Mouse (Mus musculus) C2C12 (cell line): ENCODE measurements around the gene Gbx2. TPM values are rescaled to one million over a fixed set of nuclear protein-coding genes. Genes with fewer than 3 reads are reported as not detected.

Experiments
- H3K27me3 ChIP-seq: one replicate; pipeline ENCODE4 v1.6.1; 2011; ENCODE audit not compliant: control insufficient read depth, insufficient read depth, insufficient read length
- H3K36me3 ChIP-seq: one replicate; pipeline ENCODE4 v1.6.1; 2011; ENCODE audit not compliant: control insufficient read depth, insufficient read depth
- H3K4me3 ChIP-seq: one replicate; pipeline ENCODE4 v1.5.1; 2011; ENCODE audit warnings: mild to moderate bottlenecking, control low read depth; ENCODE audit not compliant: poor library complexity, insufficient read depth, severe bottlenecking
- H3K79me2 ChIP-seq: one replicate; pipeline ENCODE4 v1.6.1; 2011; ENCODE audit not compliant: control insufficient read depth, insufficient read depth
- H3K79me3 ChIP-seq: one replicate; pipeline ENCODE4 v1.6.1; 2011; ENCODE audit warnings: low read depth, control low read depth
- H3ac ChIP-seq: one replicate; pipeline ENCODE3; 2011; ENCODE audit warnings: low read depth; ENCODE audit not compliant: control insufficient read depth, insufficient read length
- CEBPB ChIP-seq: IDR thresholded peaks from one replicate; pipeline ENCODE4 v1.6.1; 2011; ENCODE audit warnings: low read depth, mild to moderate bottlenecking, control low read depth, moderate library complexity
- CTCF ChIP-seq: IDR thresholded peaks from one replicate; pipeline ENCODE4 v1.5.1; 2011; ENCODE audit not compliant: control insufficient read depth, insufficient read depth, insufficient read length
- FOSL1 ChIP-seq: IDR thresholded peaks from one replicate; pipeline ENCODE4 v1.8.0; 2011; ENCODE audit warnings: mild to moderate bottlenecking, low read length; ENCODE audit not compliant: poor library complexity, insufficient read depth, severe bottlenecking
- MAX ChIP-seq: IDR thresholded peaks from one replicate; pipeline ENCODE4 v1.6.1; 2011; ENCODE audit warnings: mild to moderate bottlenecking, control low read depth
- MYOD1 ChIP-seq: IDR thresholded peaks from one replicate; pipeline ENCODE4 v1.6.1; 2011; ENCODE audit warnings: low read depth; ENCODE audit not compliant: control insufficient read depth, insufficient read length
- MYOG ChIP-seq: IDR thresholded peaks from one replicate; pipeline ENCODE4 v1.6.1; 2011; ENCODE audit not compliant: control insufficient read depth, insufficient read length; ENCODE audit errors: extremely low read depth
- USF1 ChIP-seq: IDR thresholded peaks from one replicate; pipeline ENCODE4 v1.6.1; 2011; ENCODE audit warnings: low read depth, mild to moderate bottlenecking, control low read depth, moderate library complexity
- long read RNA-seq, 2 experiments: library from polyadenylated mRNA; unstranded; transcript quantifications; one replicate each; pipeline ENCODE4 v2.0.0; 2019 to 2020
- polyA plus RNA-seq: library from polyadenylated mRNA; unstranded; fragments of >200 nt; fragmentation: generic; extraction: Trizol; gene quantifications from one replicate; pipeline ENCODE4 v1.2.1, GENCODE M21; 2012; ENCODE audit warnings: missing spikeins

The Gbx2 gene
- polyA plus RNA-seq: 0.16 TPM
- long read RNA-seq, experiment 1: 0 reads
- long read RNA-seq, experiment 2: 0 reads

- H3K36me3 ChIP-seq: no peaks in the 10 kb centered on the region
- H3K79me3 ChIP-seq: no peaks in the 10 kb centered on the region
- no peaks in the 10 kb centered on the region for H3K79me2 ChIP-seq
- H3ac ChIP-seq: peak within 1 kb of the TSS; percentile 25
- peaks cover 79% of the 10 kb centered on the region for H3K27me3 ChIP-seq
- TF ChIP-seq USF1: peak; percentile 62
- TF ChIP-seq MYOG: no peak
- TF ChIP-seq MAX: no peak
- no peak within 1 kb of the TSS for H3K4me3 ChIP-seq
Measured at GRCm38 (mm10) chr1:89931120-89931519, at the start of gene Gbx2. Gbx2 (minus strand) TSS chr1:89931179.

GRCm38 (mm10) chr1:89977261-89977660 lies 46.3 kb upstream of the Gbx2 start:
- Histone ChIP-seq H3ac (no peak overlapping the region), H3K79me3 (no peaks in the 10 kb centered on the region), H3K79me2 (no peaks in the 10 kb centered on the region), H3K4me3 (no peak overlapping the region), H3K36me3 (no peaks in the 10 kb centered on the region), H3K27me3 (peaks cover 18% of the 10 kb centered on the region)
- TF ChIP-seq MYOG: no peak
- TF ChIP-seq MAX: no peak
- no peak for TF ChIP-seq CTCF
- no peak for TF ChIP-seq MYOD1
- no peak for TF ChIP-seq USF1
- TF ChIP-seq CEBPB: no peak
- no peak for TF ChIP-seq FOSL1

GRCm38 (mm10) chr1:89976411-89976810 lies 45.4 kb upstream of the Gbx2 start:
- H3K79me3 ChIP-seq: no peaks in the 10 kb centered on the region
- TF ChIP-seq USF1 (no peak), FOSL1 (no peak), MYOD1 (no peak), CTCF (no peak)
- no peak overlapping the region for H3ac ChIP-seq
- H3K27me3 ChIP-seq: peaks cover 20% of the 10 kb centered on the region
- H3K79me2 ChIP-seq: no peaks in the 10 kb centered on the region
- no peak overlapping the region for H3K4me3 ChIP-seq
- H3K36me3 ChIP-seq: no peaks in the 10 kb centered on the region

- Histone ChIP-seq H3K27me3 (peaks cover 35% of the 10 kb centered on the region), H3K79me2 (no peaks in the 10 kb centered on the region), H3K36me3 (no peaks in the 10 kb centered on the region), H3K79me3 (no peaks in the 10 kb centered on the region), H3ac (no peak overlapping the region), H3K4me3 (no peak overlapping the region)
- TF ChIP-seq FOSL1 (no peak), USF1 (no peak), CTCF (no peak), MYOD1 (no peak), MYOG (no peak), CEBPB (no peak)
Measured at GRCm38 (mm10) chr1:89974541-89974940, 43.6 kb upstream of the Gbx2 start.

- Histone ChIP-seq H3K27me3 (peaks cover 42% of the 10 kb centered on the region), H3K79me3 (no peaks in the 10 kb centered on the region)
- no peak for TF ChIP-seq CEBPB
- no peak for TF ChIP-seq FOSL1
- no peak for TF ChIP-seq CTCF
- TF ChIP-seq MAX: no peak
- TF ChIP-seq MYOD1: no peak
- no peak for TF ChIP-seq MYOG
- no peak for TF ChIP-seq USF1
Measured at GRCm38 (mm10) chr1:89971848-89972247, 40.9 kb upstream of the Gbx2 start.

GRCm38 (mm10) chr1:89969714-89970110 lies 38.7 kb upstream of the Gbx2 start:
- no peaks in the 10 kb centered on the region for H3K79me3 ChIP-seq
- no peak overlapping the region for H3K4me3 ChIP-seq
- peaks cover 43% of the 10 kb centered on the region for H3K27me3 ChIP-seq
- no peak overlapping the region for H3ac ChIP-seq
- H3K79me2 ChIP-seq: no peaks in the 10 kb centered on the region
- H3K36me3 ChIP-seq: no peaks in the 10 kb centered on the region
- TF ChIP-seq MAX (no peak), CTCF (no peak), MYOD1 (no peak)

More at GRCm38 (mm10) chr1:89971848-89972247, 40.9 kb upstream of the Gbx2 start:
- H3ac ChIP-seq: no peak overlapping the region
- no peaks in the 10 kb centered on the region for H3K79me2 ChIP-seq
- H3K4me3 ChIP-seq: no peak overlapping the region
- H3K36me3 ChIP-seq: no peaks in the 10 kb centered on the region
